Mouse (Mus musculus): ENCODE results near the gene Rad51ap2. TPM values are rescaled to one million over a fixed set of nuclear protein-coding genes. Genes with fewer than 3 reads are reported as not detected.
A peak's percentile ranks its signal among the peaks of the same experiment; 100 is the strongest.

The Rad51ap2 gene
- polyA plus RNA-seq (2015; fragmentation: Nextera tagmentation; extraction: Ambion mirVana): not detected in 2 replicates

DNA sequence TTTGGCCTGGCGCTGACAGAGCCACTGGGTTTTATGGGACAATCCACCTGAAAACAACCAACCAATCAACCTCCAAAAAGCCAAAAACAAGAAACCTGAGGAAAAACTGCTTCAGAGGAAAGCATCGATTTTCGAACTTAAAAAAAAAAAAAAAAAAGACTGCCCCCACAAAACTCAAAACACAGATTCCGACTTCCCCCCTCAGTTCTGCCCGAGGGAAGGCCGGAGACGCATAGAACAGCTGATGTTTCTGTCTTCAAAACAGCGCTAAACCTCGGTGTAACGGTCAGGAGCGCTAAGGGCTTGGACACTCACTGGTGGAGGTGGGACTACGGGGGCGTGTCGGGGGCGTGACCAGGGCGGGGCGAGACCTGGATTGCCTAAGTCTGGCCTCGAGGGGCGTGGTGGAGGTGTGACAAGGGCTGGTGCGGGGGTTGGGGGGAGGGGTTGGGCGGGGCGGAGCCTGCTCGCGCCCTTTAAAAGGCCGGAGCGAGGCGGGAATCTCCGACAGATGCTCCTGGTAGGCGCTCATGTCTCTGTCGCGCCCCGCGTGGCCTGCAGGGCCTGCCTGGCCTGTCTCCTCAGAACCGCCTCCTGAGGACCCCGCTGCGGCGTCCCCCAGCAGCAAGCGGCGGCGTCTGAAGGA is at the start of gene Rad51ap2:
TSS of gene Rad51ap2 (plus strand) at position 531 of the 646 bp plus-strand sequence.
- H3K27ac ChIP-seq (replicated peaks): no peak within 1 kb of the TSS
- H3K4me3 ChIP-seq (replicated peaks): peak within 1 kb of the TSS; percentile 39
- peak within 1 kb of the TSS; percentile 70 for H3K4me2 ChIP-seq
- H3K4me1 ChIP-seq (replicated peaks): peaks cover 6% of the 10 kb centered on the region; the same call in 1 of the 2 replicates
- peak; percentile 91 for ATAC-seq (ENCODE audit: insufficient read depth)
- H3K9me3 ChIP-seq (replicated peaks): no peaks in the 10 kb centered on the region
- H3K9ac ChIP-seq: no peak within 1 kb of the TSS
- 1% methylated on average over 40 of the region's 40 CpGs for WGBS (ENCODE audit: insufficient replicate concordance)
- peaks cover 17% of the 10 kb centered on the region for H3K27me3 ChIP-seq
- no peaks in the 10 kb centered on the region for H3K36me3 ChIP-seq (replicated peaks)

DNA sequence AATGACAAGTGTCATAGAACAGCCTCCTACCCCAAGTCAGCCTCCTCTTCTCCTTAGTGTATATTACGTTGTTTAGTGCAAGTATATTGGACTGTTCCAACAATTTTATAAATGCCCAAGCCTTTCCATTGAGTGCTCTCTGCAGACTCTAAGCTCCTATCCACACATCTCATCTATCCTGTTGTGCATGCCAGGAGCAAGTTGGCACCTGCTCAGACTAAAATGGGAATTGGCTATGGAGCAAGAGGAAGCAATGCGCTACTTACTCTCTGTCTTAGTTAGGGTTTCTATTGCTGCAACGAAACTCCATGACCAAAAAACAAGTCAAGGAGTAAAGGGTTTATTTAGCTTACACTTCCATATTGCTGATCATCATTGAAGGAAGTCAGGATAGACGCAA is 48.2 kb upstream of the Rad51ap2 start:
- Histone ChIP-seq H3K9ac (no peak overlapping the region), H3K4me2 (no peak overlapping the region), H3K27me3 (no peaks in the 10 kb centered on the region), H3K36me3 (replicated peaks) (no peaks in the 10 kb centered on the region), H3K4me1 (replicated peaks) (no peaks in the 10 kb centered on the region), H3K27ac (replicated peaks) (no peak overlapping the region), H3K4me3 (replicated peaks) (no peak overlapping the region), H3K9me3 (replicated peaks) (no peaks in the 10 kb centered on the region)
- 62% methylated on average over 4 of the region's 4 CpGs for WGBS (ENCODE audit: insufficient replicate concordance)
- ATAC-seq (ENCODE audit: insufficient read depth): no peak

DNA sequence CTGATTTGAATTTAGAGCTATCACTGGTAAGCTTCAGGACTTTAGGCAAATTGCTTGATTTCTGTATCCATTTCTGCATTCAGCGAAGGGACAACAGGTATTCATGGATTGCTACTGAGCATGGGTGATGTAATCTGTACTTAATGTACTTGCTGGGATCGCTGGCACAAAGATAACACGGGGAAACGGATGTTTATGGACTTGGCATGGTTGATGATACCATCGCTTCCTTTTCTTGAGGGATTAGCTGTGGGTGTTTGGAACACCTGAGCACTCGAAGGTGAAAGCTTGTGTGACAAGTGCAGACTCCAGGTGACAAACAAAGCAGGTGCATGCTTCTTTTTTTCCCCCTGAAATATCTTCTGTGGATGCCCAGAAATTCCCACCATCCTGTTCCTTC is 37.8 kb upstream of the Rad51ap2 start:
- no peak overlapping the region for H3K9ac ChIP-seq
- no peak overlapping the region for H3K4me3 ChIP-seq (replicated peaks)
- no peak overlapping the region for H3K4me2 ChIP-seq
- WGBS (ENCODE audit: insufficient replicate concordance): 56% methylated on average over 6 of the region's 6 CpGs
- no peak overlapping the region for H3K27ac ChIP-seq (replicated peaks)
- ATAC-seq (ENCODE audit: insufficient read depth): no peak
- no peaks in the 10 kb centered on the region for H3K9me3 ChIP-seq (replicated peaks)
- H3K27me3 ChIP-seq: no peaks in the 10 kb centered on the region
- H3K36me3 ChIP-seq (replicated peaks): no peaks in the 10 kb centered on the region
- no peaks in the 10 kb centered on the region for H3K4me1 ChIP-seq (replicated peaks)

DNA sequence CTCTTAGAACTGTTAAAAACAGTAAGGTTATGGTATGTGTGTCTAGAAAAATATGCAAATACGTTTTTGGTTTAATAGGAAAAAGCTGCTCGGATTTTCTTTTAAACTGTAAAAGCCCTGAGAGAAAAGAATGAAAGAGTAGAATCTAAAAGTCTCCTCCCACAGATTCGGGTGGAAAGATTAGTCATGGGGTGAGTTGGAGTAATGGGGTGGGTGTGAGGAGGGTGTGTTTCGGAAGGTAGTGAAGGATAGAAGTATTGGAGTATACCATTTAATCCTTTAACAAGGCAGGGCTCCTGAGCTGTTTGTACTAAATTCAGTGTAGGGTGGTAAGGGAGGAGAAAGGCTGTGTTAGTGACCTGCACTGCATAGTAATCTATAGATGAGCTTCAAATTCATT is 28.5 kb upstream of the Rad51ap2 start:
- Histone ChIP-seq H3K4me3 (replicated peaks) (no peak overlapping the region), H3K4me2 (no peak overlapping the region), H3K4me1 (replicated peaks) (no peaks in the 10 kb centered on the region), H3K9ac (no peak overlapping the region), H3K27me3 (no peaks in the 10 kb centered on the region), H3K9me3 (replicated peaks) (no peaks in the 10 kb centered on the region), H3K36me3 (replicated peaks) (no peaks in the 10 kb centered on the region), H3K27ac (replicated peaks) (no peak overlapping the region)
- no peak for ATAC-seq (ENCODE audit: insufficient read depth)
- 61% methylated on average over 4 of the region's 4 CpGs for WGBS (ENCODE audit: insufficient replicate concordance)

DNA sequence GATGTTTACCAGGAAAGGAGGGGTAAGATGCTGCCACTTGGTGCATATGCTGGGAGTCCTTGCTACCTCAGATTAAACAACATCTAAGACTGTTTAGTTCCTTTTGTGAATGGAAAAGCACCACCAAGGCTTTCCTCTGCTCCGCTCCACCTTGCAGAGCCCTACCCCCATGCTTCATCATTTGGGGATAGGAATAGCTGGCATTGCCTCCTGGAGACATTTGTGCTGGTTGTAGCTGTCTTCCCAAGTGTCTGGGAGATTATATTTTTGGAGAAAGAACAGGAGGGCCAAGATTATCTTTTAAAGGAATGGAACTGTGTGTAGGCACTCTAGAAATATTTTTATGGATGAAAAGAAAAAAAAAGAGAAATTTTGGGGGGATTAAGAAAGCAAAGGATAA is 22.8 kb upstream of the Rad51ap2 start:
- Histone ChIP-seq H3K4me1 (replicated peaks) (no peaks in the 10 kb centered on the region), H3K4me2 (no peak overlapping the region), H3K36me3 (replicated peaks) (no peaks in the 10 kb centered on the region), H3K27ac (replicated peaks) (no peak overlapping the region), H3K4me3 (replicated peaks) (no peak overlapping the region), H3K9ac (no peak overlapping the region), H3K27me3 (peaks cover 31% of the 10 kb centered on the region), H3K9me3 (replicated peaks) (no peaks in the 10 kb centered on the region)
- no peak for ATAC-seq (ENCODE audit: insufficient read depth)
- 71% methylated on average over 1 of the region's 1 CpGs for WGBS (ENCODE audit: insufficient replicate concordance)

DNA sequence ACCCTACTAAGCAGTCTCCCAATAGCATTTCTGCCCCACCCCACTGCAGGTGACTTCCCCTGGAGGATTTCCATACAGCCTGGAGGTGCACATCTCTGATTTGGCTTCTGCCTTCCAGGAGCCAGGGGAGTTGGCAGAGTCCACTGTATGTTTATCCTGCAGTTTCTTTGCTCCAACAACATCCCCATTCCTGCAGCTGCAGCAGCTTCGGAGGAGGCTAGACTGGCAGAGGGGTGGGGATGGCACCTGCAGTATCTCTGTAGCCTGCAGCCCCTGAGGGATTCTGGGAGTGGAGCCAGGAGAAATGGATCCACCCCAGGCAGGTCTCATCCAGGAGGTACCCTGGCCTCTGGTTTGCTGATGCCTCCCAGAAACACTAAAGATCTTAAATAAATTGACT is 22.2 kb upstream of the Rad51ap2 start:
- H3K27ac ChIP-seq (replicated peaks): no peak overlapping the region
- no peaks in the 10 kb centered on the region for H3K36me3 ChIP-seq (replicated peaks)
- no peak overlapping the region for H3K4me2 ChIP-seq
- H3K27me3 ChIP-seq: peaks cover 32% of the 10 kb centered on the region
- H3K4me3 ChIP-seq (replicated peaks): no peak overlapping the region
- H3K4me1 ChIP-seq (replicated peaks): no peaks in the 10 kb centered on the region
- ATAC-seq (ENCODE audit: insufficient read depth): no peak
- no peaks in the 10 kb centered on the region for H3K9me3 ChIP-seq (replicated peaks)
- H3K9ac ChIP-seq: no peak overlapping the region
- 43% methylated on average over 1 of the region's 1 CpGs for WGBS (ENCODE audit: insufficient replicate concordance)

DNA sequence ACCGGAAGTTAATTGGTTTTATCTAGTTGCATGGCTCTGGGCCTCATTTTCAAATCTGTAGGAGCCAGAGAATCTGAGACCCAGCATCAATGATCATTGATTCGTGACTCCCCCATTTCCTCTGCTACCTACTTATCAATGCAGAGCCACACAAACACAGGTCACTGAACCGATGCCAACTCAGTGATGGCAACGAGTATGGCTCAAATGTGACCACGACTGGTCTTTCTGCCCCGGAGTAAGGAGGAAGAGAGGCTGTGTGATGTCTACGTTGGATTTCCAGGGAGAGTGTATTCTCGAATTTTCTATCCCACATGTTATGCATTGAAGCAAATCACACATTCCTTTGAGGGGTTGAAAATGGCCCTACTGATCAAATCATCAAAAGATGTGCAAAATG is 21.4 kb upstream of the Rad51ap2 start:
- ATAC-seq (ENCODE audit: insufficient read depth): no peak
- Histone ChIP-seq H3K9me3 (replicated peaks) (no peaks in the 10 kb centered on the region), H3K4me1 (replicated peaks) (no peaks in the 10 kb centered on the region), H3K9ac (no peak overlapping the region), H3K36me3 (replicated peaks) (no peaks in the 10 kb centered on the region), H3K4me3 (replicated peaks) (no peak overlapping the region), H3K27ac (replicated peaks) (no peak overlapping the region), H3K4me2 (no peak overlapping the region), H3K27me3 (peaks cover 32% of the 10 kb centered on the region)
- 60% methylated on average over 8 of the region's 8 CpGs for WGBS (ENCODE audit: insufficient replicate concordance)

DNA sequence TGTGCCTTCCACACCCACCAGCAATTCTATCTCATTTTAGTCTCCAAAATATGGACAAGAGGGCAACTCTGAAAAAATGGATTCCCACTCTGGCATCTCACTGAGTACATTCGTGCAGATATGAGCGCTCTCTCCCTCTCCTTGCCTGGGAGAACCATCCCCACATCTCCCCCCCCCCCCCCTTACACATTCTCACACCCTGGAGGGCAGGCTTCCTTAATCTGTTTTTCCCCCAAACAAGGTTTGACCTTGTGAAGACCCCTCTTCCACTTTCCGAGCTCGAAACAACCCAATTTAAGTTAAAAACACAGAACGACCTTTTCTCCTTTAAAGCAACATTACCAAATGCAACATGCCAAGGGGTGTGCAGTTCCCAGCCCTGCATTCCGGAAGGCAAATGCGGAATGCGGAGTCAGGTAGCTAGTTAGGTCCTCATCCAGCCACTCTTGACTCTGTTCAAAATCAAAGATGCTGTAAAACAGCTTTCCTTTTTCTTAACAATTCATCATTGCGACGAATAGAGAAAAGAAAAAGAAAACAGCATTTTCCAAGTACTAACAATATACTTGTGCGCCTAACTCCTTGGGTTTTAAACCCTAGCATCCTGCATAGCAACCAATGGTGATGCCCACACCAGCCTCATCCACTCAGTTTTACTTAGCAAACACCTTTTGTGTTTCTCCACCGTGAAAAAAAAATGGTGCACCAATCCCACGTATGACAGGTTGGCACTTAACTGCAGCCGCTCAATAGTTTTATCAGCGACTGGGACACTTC is 20.4 kb upstream of the Rad51ap2 start:
- H3K4me3 ChIP-seq (replicated peaks): no peak overlapping the region
- H3K36me3 ChIP-seq (replicated peaks): no peaks in the 10 kb centered on the region
- no peak overlapping the region for H3K4me2 ChIP-seq
- no peak for ATAC-seq (ENCODE audit: insufficient read depth)
- H3K4me1 ChIP-seq (replicated peaks): no peaks in the 10 kb centered on the region
- H3K27ac ChIP-seq (replicated peaks): no peak overlapping the region
- no peak overlapping the region for H3K9ac ChIP-seq
- H3K9me3 ChIP-seq (replicated peaks): no peaks in the 10 kb centered on the region
- WGBS (ENCODE audit: insufficient replicate concordance): 11% methylated on average over 15 of the region's 15 CpGs
- H3K27me3 ChIP-seq: peaks cover 32% of the 10 kb centered on the region

DNA sequence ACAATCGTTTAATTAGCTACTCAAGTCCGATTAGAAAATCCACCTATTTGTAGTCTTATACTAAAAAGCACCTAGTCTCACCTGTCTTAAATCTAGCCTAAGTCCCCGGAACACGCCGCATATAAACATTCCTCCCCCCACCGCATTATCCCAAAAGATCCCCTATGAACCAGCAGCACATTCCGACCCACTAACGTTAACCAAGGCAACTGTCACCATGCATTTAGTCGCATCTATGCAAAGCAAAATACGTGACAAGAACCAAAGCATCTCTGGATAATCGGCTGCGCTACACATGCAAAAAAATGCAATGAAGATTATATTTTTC is 19.9 kb upstream of the Rad51ap2 start:
- Histone ChIP-seq H3K27me3 (peaks cover 32% of the 10 kb centered on the region), H3K4me1 (replicated peaks) (no peaks in the 10 kb centered on the region), H3K4me2 (peak overlapping the region; percentile 45), H3K27ac (replicated peaks) (no peak overlapping the region), H3K9ac (no peak overlapping the region), H3K4me3 (replicated peaks) (no peak overlapping the region), H3K9me3 (replicated peaks) (no peaks in the 10 kb centered on the region), H3K36me3 (replicated peaks) (no peaks in the 10 kb centered on the region)
- 3% methylated on average over 12 of the region's 12 CpGs for WGBS (ENCODE audit: insufficient replicate concordance)
- ATAC-seq (ENCODE audit: insufficient read depth): no peak

DNA sequence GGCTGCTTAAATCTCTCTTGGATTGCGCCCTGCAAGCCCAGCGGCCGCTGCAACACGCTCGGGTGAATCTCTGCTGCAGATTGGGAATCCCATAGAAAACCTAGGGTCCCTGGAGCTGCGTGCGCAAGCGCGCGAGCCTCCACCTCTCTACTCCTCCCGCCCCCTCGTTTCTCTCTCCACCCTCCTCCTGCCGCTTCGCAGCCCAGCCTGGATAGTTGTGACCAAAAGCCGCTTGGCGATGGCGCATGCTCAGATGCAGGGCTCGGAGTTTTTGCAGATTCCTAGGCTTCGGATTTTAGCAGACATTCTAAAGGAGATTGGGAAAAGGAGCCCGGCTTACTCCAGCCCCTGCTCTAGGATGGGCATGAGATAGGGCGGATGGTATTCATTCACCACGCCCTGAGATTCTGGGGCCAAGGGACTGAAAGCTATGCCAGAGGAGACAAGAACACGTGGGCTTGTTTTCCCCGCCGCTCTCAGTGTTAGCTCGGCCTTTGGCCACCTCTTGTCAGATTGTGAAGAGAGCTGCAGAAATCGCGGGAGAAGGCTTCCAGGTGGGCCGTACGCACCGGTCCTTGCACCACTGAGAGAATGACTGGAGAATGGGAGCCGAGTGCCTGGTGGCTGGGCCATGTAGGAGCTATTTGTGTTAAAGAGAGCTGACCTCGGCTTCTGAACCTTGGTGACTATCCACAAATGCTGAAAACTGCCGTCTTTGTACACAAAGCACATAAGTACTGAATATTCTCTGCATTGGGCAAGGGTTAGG is 19.2 kb upstream of the Rad51ap2 start, which contains the start of gene Vsnl1:
TSS of gene Vsnl1 (minus strand) at position 117 of the 769 bp plus-strand sequence.
- Histone ChIP-seq H3K9me3 (replicated peaks) (no peaks in the 10 kb centered on the region), H3K4me3 (replicated peaks) (0 out of 2 replicates have a peak within 1 kb of the TSS, but pooled peaks have one; percentile 10), H3K4me2 (peak within 1 kb of the TSS; percentile 45), H3K27ac (replicated peaks) (no peak within 1 kb of the TSS), H3K36me3 (replicated peaks) (no peaks in the 10 kb centered on the region), H3K27me3 (peaks cover 32% of the 10 kb centered on the region), H3K4me1 (replicated peaks) (no peaks in the 10 kb centered on the region), H3K9ac (no peak within 1 kb of the TSS)
- no peak for ATAC-seq (ENCODE audit: insufficient read depth)
- 3% methylated on average over 34 of the region's 34 CpGs for WGBS (ENCODE audit: insufficient replicate concordance)

DNA sequence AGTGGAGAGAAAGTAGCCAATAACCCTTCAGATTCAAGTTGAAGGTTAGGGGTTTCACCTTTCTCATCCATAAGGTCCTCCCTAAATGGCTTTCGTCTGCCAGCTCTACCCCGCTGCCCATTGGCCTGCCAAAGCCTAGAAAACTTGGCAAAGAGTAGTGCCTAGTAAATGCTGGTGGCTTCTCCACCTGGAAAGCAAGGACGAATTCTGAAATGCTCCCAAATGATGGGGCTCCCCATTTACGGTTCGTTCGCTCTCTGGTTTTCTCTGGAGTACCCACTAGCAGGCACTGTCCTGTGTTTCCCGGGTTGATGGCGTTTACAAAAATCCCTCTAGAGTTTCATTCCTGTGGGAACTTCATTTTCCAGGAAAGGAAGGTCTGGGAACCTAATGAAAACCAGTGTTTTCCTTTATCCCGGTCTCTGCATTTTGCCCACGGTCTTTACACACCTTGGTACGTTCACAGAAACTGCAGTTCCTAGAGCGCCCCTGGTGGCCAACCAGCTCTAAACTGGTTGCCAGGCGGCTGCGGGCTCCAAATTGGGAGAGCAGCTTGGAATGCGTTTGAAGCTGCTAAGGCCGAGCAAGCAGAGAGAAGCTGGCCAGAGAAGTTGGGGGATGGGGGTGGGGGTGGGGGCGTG is 18.5 kb upstream of the Rad51ap2 start:
- WGBS (ENCODE audit: insufficient replicate concordance): 15% methylated on average over 17 of the region's 17 CpGs
- no peaks in the 10 kb centered on the region for H3K4me1 ChIP-seq (replicated peaks)
- peak overlapping the region; percentile 21; the same call in 1 of the 2 replicates for H3K4me2 ChIP-seq
- H3K9me3 ChIP-seq (replicated peaks): no peaks in the 10 kb centered on the region
- ATAC-seq (ENCODE audit: insufficient read depth): no peak
- H3K36me3 ChIP-seq (replicated peaks): no peaks in the 10 kb centered on the region
- H3K4me3 ChIP-seq (replicated peaks): no peak overlapping the region
- no peak overlapping the region for H3K9ac ChIP-seq
- peaks cover 32% of the 10 kb centered on the region for H3K27me3 ChIP-seq
- H3K27ac ChIP-seq (replicated peaks): no peak overlapping the region
